Mouse (Mus musculus): ENCODE results near the gene Pole4.
A peak's percentile ranks its signal among the peaks of the same experiment; 100 is the strongest.

Gene Pole4

DNA sequence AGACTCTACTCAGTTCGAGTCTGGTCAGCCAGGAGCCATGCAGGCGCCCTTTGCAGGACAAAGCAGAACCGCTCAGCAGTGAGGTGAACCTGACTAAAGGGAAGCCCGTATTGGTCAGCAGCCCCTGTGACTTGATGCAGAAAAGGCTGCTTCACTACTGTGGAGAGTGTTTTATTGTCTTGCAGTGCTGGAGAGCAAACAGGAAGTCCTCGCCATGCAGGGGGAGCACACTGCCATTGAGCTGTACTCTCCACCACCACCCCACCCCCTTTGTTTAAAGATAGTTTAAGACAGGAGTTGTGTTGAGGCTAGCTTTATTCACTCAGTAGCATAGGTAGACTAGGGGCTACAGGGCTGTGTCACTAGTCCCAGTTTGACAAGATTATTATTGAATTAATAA, at the start of gene Pole4:
Gene Pole4 (minus strand): TSS at position 145 of the 400 bp plus-strand sequence.
- DNase-seq (ENCODE audit: low spot score), result no peak

DNA sequence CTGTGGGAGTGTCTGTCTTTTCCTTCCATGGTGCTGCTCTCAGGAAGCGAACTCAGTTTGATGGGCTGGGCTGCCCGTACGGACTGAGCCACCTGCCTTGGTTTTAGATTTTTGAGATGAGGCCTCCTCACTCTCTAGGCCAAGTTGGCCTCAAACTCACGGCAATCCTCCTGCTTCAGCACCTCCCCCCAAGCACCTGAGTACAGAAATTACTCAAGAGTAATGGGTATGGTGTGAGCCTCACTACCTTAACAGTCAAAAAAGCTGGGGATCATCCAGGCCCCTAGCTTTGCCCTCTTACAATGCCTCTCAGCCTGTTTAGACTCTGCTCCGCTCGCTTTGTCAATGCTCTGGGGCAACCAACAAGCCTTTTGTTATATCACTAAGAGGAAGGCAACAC, 49.6 kb upstream of the Pole4 start:
- DNase-seq (ENCODE audit: low spot score), result no peak

DNA sequence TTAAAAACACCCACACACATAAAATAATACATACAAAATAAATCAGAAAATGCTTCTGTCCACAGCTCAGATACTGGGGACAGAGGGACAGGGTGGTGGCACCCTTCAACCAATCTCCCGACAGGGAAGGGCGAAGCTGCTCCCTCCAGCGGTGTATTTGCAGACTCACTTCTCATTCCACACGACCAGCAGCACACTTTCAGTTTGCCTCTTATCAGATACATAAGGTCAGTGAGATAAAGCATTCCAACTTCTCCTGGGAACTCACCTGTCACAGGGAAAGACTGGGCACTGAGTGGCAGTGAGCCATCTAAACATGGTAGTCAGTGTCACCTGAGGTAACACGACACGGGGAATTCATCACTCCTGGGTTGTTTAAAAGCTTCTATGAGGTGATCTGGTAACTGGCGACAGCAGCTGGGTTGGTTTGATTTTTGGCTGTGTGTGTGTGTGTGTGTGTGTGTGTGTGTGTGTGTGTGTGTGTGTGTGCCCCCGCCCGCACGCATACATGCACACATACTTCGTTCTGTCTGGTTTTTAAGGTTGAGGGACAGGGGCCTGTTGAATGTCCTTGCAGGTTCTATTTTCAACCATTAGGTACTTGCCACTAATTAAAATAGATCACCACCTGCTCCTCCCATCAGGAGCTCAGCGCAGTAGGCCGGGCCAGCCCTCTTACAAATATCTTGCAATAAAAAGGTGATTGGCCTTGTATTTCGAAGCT, 48.6 kb upstream of the Pole4 start:
- no peak for DNase-seq (ENCODE audit: low spot score)

GRCm38 (mm10) chr6:82753061-82753460, 47.9 kb upstream of the Pole4 start:
- no peak for DNase-seq (ENCODE audit: low spot score)

DNA sequence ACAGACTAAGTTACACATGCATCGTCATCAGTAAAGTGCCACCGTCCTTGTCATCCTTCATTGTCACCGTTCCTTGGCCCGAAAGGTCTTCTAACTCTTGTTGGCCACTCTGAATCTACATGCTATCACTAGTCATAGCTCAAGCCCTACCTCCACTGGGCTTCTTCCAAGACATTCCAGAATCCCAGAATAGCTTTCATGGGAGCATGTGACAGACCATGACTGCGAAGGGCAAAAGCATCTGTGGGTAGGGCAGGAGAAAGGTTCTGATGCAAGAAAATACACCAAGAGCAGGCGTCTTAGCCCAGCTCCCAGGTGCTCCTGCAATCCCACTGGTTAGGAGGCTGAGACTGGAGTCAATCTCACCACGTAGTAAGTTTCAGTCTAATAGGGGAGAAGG, 46.6 kb upstream of the Pole4 start:
- no peak for DNase-seq (ENCODE audit: low spot score)

GRCm38 (mm10) chr6:82751031-82751430, 45.9 kb upstream of the Pole4 start:
- no peak for DNase-seq (ENCODE audit: low spot score)

GRCm38 (mm10) chr6:82750063-82750462, 44.9 kb upstream of the Pole4 start:
- no peak for DNase-seq (ENCODE audit: low spot score)

DNA sequence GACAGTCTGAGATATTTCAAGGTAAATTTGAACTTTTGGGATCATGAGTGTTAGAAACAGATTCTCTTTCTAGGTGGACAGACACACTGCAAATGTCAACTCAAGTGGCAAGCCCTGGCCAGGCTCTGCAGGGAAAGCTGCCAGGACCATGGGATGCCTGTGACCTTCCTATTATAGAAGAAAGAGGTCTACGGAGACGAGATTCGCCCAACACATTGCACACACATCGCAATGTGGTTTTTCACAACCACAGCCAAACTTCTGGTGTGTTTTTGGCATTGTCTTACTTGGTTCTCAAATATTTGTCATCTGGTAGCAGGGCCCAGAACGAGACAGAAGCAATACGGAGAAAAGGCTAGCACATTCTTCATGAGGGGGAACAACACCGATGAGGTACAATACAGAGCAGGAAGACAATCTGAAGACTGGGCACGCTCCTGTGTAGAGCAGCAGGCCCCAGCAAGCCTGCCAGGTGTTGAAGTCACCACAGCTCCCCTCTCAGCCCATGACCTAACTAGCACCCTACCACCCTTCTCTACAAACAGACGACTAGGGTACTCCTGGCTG, 43.0 kb upstream of the Pole4 start:
- no peak for DNase-seq (ENCODE audit: low spot score)

GRCm38 (mm10) chr6:82747085-82747484, 41.9 kb upstream of the Pole4 start:
- DNase-seq (ENCODE audit: low spot score), result no peak

DNA sequence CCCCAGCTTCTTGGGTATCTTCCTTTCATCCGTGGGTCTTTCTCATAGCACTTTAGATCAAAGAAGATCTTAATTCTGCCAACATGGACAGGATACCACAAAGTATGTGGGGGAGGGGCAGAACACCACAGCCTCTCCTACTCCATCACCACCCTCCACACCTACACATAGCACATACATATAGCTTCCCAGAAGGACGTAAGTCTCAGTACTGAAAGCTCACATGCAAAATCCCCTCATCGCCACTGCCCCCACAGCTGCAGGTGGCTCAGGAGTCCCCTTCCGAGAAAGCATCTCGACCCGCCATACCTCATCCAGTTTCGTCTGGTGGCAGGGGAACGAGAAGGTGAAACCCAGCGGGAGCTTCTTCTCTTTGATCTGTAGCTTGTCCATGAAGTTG, 39.4 kb upstream of the Pole4 start:
- no peak for DNase-seq (ENCODE audit: low spot score)

GRCm38 (mm10) chr6:82741518-82741880, 36.3 kb upstream of the Pole4 start:
- DNase-seq (ENCODE audit: low spot score), result no peak

DNA sequence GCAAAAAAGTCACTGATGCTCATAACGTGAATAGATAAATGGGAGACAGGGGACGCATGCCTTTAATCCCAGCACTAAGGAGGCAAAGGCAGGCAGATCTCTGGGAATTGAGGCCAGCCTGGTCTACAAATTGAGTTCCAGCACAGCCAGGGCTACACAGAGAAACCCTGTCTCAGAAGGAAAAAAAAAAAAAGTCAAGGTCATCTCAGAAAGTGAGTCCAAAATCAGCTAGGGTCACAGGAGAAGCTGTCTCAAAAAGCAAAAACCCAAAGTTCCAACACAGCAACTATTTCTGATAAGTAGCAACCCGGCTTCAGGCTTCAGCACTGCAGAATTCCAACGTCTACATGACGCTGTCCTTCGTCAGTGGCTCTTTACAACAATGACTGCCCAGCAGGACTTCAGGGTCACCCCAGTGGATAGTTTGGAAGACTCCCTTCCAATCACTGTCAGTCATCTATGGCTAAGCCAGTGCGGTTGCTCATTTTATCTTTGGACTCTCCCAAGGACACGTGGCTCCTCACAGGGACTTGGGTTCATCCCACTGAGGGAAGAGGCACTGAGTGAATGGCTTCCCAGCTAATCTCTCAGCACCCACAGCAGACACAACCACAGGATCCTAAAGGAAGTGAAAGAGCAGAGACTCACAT, 35.8 kb upstream of the Pole4 start:
- DNase-seq (ENCODE audit: low spot score), result no peak

GRCm38 (mm10) chr6:82740269-82740668, 35.1 kb upstream of the Pole4 start:
- DNase-seq (ENCODE audit: low spot score), result peak; percentile 65

GRCm38 (mm10) chr6:82737634-82738540, 32.7 kb upstream of the Pole4 start:
- DNase-seq (ENCODE audit: low spot score), result no peak

DNA sequence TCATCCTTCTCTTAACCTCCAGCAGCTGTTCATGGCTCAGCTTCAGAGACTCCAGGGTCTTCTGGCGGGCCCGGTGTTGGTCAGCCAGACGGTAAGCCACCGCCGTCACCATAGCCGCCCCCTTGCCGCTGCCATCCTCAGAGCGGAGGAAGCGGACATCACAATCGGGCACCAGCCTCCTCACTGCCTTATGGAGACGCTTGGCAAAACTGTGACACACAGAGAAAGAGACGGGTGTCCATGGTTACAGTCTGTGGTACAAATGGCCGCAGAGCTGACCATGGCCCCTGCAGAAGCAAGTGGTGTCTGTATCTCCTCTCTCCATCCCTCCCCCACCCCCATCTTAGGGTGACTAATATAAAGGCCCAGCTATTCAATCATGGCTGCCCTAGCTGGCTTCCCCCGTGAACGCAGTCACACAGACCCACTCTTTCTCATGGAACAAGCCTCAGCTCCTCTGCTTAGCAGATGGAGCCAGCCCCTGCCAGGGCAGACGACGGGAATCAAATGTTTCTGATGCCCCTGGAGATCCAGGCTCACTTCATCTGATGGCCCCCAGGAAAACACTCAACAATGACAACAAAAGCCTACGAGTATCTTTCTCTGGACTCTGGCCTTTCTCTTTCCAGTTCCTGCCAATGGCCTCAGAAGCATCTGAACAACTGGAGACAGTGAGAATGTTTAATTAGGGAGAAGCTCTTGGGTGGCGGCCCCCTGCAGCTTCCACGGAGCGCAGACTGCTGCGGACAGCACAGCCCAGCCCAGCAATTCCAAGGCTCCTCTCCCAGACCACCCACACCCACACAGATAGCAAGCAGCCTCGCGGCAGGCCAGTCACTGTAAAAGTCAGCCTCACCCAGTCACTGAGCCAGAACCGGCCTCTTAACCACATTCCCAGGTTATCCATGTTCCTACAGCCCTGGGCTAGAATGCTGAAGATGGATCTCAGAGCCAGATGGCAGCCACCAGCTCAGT, 31.7 kb upstream of the Pole4 start:
- DNase-seq (ENCODE audit: low spot score), result no peak

GRCm38 (mm10) chr6:82735347-82735746, 30.2 kb upstream of the Pole4 start:
- no peak for DNase-seq (ENCODE audit: low spot score)

GRCm38 (mm10) chr6:82728635-82729034, 23.5 kb upstream of the Pole4 start:
- DNase-seq (ENCODE audit: low spot score), result no peak

DNA sequence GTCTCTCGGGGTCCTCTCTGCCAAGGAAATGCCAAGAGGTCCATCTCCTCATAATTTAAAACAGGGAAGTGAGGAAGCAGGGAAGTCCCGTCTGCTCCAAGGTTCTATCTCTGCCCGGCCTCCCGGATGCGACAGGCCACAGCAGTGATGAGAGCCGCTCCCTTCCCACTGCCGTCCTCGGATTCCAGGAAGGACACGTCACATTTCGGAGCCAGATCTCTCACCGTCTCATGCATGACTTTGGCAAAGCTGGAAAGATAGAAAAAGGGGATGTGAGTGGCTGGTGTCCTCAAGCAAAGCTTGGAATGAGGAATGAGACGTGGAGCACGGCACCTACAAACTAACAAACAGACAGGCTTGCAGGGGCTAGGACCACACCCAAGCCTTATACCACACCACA, 22.0 kb upstream of the Pole4 start:
- no peak for DNase-seq (ENCODE audit: low spot score)

DNA sequence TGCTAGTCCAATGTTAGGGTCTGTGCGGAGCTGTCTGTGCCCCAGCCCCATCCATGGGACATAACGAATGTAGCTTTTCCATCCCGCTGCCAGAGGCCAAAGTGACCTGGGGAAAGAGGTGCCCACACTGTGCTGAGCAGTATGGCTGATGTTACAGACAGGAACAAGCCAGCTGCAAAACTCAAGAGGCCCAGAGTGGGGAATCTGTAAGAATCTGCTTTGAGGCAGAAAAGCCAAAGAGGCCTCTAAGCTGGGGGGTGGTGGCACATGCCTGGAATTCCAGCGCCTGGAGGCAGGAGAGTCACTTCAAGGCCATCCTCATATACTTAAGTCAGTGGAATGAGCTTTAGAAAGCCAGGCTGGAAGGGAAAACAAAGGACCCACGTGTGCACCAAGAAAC, 18.2 kb upstream of the Pole4 start:
- no peak for DNase-seq (ENCODE audit: low spot score)

GRCm38 (mm10) chr6:82716126-82716525, 11.0 kb upstream of the Pole4 start:
- DNase-seq (ENCODE audit: low spot score), result no peak

DNA sequence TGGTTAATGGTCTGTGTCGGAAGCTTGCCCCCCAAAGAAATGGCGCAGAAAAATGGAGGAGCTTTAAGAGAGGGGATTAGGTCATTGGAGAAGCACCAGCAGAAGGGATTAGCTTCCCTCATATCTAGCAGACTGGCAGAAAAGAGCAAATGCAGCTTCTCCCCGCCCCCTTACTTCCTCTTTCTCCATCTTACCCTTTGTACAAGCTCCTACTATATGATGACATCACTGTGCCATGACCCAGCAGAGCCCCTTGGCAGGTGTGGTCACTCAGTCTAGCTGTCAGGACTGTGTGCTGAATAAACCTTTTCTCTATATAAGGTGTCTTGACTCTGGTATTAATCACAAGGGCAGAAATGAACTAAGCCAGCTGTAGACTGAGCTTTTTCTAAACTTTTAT, 10.5 kb upstream of the Pole4 start:
- DNase-seq (ENCODE audit: low spot score), result no peak

All from MN1 (cell line).